Mouse (Mus musculus) intestine, embryonic 16.5 days (tissue): ENCODE measurements around the gene Serp1. TPM values are rescaled to one million over a fixed set of nuclear protein-coding genes. Genes with fewer than 3 reads are reported as not detected.
"Not testable (repeated sequence)": the region's sequence is repeated elsewhere in the genome, so short reads cannot be mapped to it uniquely, and the experiment has no call there.

Experiments used
- ATAC-seq: fragments of 200-750 bp; cut with Nextera tagmentation; 2 replicates; pipeline ENCODE4 v1.8.0; 2017; ENCODE audit warnings: moderate TSS enrichment, moderate library complexity
- H3K27ac ChIP-seq: fragments of 300-500 bp; sonication (generic); 2 replicates; pipeline ENCODE4 v1.5.1; 2014; ENCODE audit warnings: mild to moderate bottlenecking, low read length
- H3K27me3 ChIP-seq: fragments of 300-500 bp; sonication (generic); replicated peaks from 2 replicates; pipeline ENCODE4 v1.6.1; 2014; ENCODE audit warnings: low read length, control low read depth, mixed read lengths; ENCODE audit not compliant: control insufficient read depth, insufficient read depth
- H3K36me3 ChIP-seq: fragments of 300-500 bp; sonication (generic); 2 replicates; pipeline ENCODE4 v1.6.1; 2014; ENCODE audit warnings: low read length, control low read depth; ENCODE audit not compliant: control insufficient read depth, insufficient read depth
- H3K4me1 ChIP-seq: fragments of 300-500 bp; sonication (generic); 2 replicates; pipeline ENCODE4 v1.6.1; 2014; ENCODE audit warnings: low read length, control low read depth, mixed read lengths; ENCODE audit not compliant: control insufficient read depth, insufficient read depth
- H3K4me2 ChIP-seq: fragments of 300-500 bp; sonication (generic); 2 replicates; pipeline ENCODE4 v1.6.1; 2014; ENCODE audit warnings: low read depth, low read length, control low read depth
- H3K4me3 ChIP-seq: fragments of 300-500 bp; sonication (generic); 2 replicates; pipeline ENCODE4 v1.5.1; 2014; ENCODE audit warnings: mild to moderate bottlenecking, low read length
- H3K9ac ChIP-seq: fragments of 300-500 bp; sonication (generic); 2 replicates; pipeline ENCODE4 v1.6.1; 2014; ENCODE audit warnings: low read depth, low read length
- H3K9me3 ChIP-seq: fragments of 300-500 bp; sonication (generic); 2 replicates; pipeline ENCODE4 v1.6.1; 2016; ENCODE audit warnings: low read length, control low read depth; ENCODE audit not compliant: control insufficient read depth
- WGBS: fragments of 180-500 bp; shearing (Covaris S2); extraction: QIAGEN DNeasy Blood & Tissue Kit; methylation state at CpG from one replicate; pipeline ENCODE4 v1.1.7; 2014; 5-methylcytosine and 5-hydroxymethylcytosine counted together
- polyA plus RNA-seq: library from polyadenylated mRNA; unstranded; fragments of >200 nt; fragmentation: Nextera tagmentation; extraction: Ambion mirVana; gene quantifications from 2 replicates; pipeline ENCODE4 v1.2.1, GENCODE M21; 2015

Serp1 gene
- polyA plus RNA-seq, 1 experiment from 2014 or later = 198 TPM

- no peak overlapping the region for H3K9ac ChIP-seq
- H3K36me3 ChIP-seq = no peaks in the 10 kb centered on the region
- H3K9me3 ChIP-seq = no peaks in the 10 kb centered on the region
- no peak for ATAC-seq
- H3K4me3 ChIP-seq = no peak overlapping the region
- 77% methylated on average over 8 of the region's 8 CpGs for WGBS
- no peaks in the 10 kb centered on the region for H3K4me1 ChIP-seq
- H3K27ac ChIP-seq = no peak overlapping the region
- H3K27me3 ChIP-seq = no peaks in the 10 kb centered on the region
- H3K4me2 ChIP-seq = no peak overlapping the region
Observed at GRCm38 (mm10) chr3:58487999-58488775, 37.5 kb downstream of the Serp1 start.

- H3K4me3 ChIP-seq = no peak overlapping the region
- no peak for ATAC-seq
- H3K4me1 ChIP-seq = no peaks in the 10 kb centered on the region
- no peak overlapping the region for H3K9ac ChIP-seq
- WGBS = 67% methylated on average over 3 of the region's 3 CpGs
- no peaks in the 10 kb centered on the region for H3K27me3 ChIP-seq
- no peaks in the 10 kb centered on the region for H3K9me3 ChIP-seq
- no peaks in the 10 kb centered on the region for H3K36me3 ChIP-seq
- no peak overlapping the region for H3K27ac ChIP-seq
- H3K4me2 ChIP-seq = no peak overlapping the region
Observed at GRCm38 (mm10) chr3:58487121-58487520, 38.6 kb downstream of the Serp1 start.

DNA sequence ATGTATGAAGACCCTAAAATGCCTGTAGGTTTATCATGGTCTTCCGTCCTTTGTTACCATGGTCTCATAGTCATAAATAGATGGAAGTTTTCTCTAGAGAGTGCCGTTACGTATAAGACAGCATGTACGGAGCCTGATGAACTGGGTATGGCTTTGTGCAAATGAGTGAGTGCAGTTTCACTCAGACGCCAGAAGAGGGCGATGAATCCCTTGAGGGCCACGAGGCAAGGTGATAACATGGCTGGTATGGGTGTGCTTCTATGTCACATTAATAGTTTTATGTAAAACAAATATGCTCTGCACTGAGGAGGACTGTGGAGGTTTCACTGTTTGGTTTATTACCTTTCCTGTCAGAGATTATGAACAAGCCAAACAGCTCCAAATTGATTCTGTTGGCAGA lies 39.8 kb downstream of the Serp1 start:
- 68% methylated on average over 7 of the region's 7 CpGs for WGBS

GRCm38 (mm10) chr3:58478755-58479455 lies 46.8 kb downstream of the Serp1 start:
- Histone ChIP-seq H3K4me3 (no peak overlapping the region), H3K4me2 (no peak overlapping the region), H3K27ac (no peak overlapping the region), H3K9me3 (no peaks in the 10 kb centered on the region), H3K27me3 (no peaks in the 10 kb centered on the region), H3K36me3 (no peaks in the 10 kb centered on the region), H3K4me1 (no peaks in the 10 kb centered on the region), H3K9ac (no peak overlapping the region)
- no peak for ATAC-seq
- 91% methylated on average over 2 of the region's 2 CpGs for WGBS

More for the DNA sequence above, 39.8 kb downstream of the Serp1 start:
- Histone ChIP-seq H3K27ac (no peak overlapping the region), H3K36me3 (no peaks in the 10 kb centered on the region), H3K4me2 (no peak overlapping the region), H3K27me3 (no peaks in the 10 kb centered on the region), H3K4me1 (no peaks in the 10 kb centered on the region), H3K9ac (no peak overlapping the region), H3K9me3 (no peaks in the 10 kb centered on the region), H3K4me3 (no peak overlapping the region)
- no peak for ATAC-seq

DNA sequence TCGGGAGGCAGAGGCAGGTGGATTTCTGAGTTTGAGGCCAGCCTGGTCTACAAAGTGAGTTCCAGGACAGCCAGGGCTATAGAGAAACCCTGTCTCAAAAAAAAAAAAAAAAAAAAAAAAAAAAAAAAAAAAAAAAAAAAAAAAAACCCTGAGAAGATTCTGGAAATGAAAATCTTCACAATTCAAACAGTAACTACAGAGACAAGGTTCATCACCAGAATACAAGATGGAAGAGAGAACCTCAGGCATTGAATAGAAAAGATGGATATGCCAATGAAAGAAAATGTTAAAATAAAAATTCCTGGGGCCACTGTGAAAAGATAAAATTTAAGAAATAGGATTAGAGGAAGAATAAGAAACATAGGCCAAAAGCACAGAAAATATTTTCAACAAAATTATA lies 50.4 kb downstream of the Serp1 start:
- H3K27ac ChIP-seq, H3K9me3 ChIP-seq, H3K4me3 ChIP-seq, H3K36me3 ChIP-seq, H3K4me1 ChIP-seq, ATAC-seq, H3K4me2 ChIP-seq, H3K9ac ChIP-seq, H3K27me3 ChIP-seq: not testable (repeated sequence)
- 93% methylated on average over 1 of the region's 1 CpGs for WGBS

Other genes with a start within 250 kb of the Serp1 start
- 5.0 and 6.1 TPM in 2 replicates for gene Tsc22d2, start 111.2 kb downstream of the Serp1 start, polyA plus RNA-seq
- 47.6 and 49.6 TPM in 2 replicates for gene Eif2a, start 71 bp downstream of the Serp1 start, polyA plus RNA-seq
- gene Selenot, start 50.7 kb upstream of the Serp1 start, polyA plus RNA-seq = 20.5 and 20.8 TPM in 2 replicates
- not detected in 2 replicates for gene Erich6, start 111.3 kb upstream of the Serp1 start, polyA plus RNA-seq
- 1.9 and 3.9 TPM in 2 replicates for gene Siah2, start 166.5 kb upstream of the Serp1 start, polyA plus RNA-seq